Mouse (Mus musculus): ENCODE results near the gene Vmn2r19. TPM values are rescaled to one million over a fixed set of nuclear protein-coding genes. Genes with fewer than 3 reads are reported as not detected.

Vmn2r19 gene
- polyA plus RNA-seq, 1 experiment from 2014 or later, result not detected

- no peak overlapping the region for H3K4me2 ChIP-seq (ENCODE audit: low read depth, low read length)
- 78% methylated on average over 1 of the region's 1 CpGs for whole genome bisulfite sequencing
Observed at GRCm38 (mm10) chr6:123346141-123346540, 38.0 kb downstream of the Vmn2r19 start.

More at GRCm38 (mm10) chr6:123346141-123346540, 38.0 kb downstream of the Vmn2r19 start:
- H3K9ac ChIP-seq (ENCODE audit: low read length), result no peak overlapping the region
- H3K27me3 ChIP-seq (ENCODE audit: control insufficient read depth, insufficient read depth, low read depth, low read length), result no peaks in the 10 kb centered on the region
- H3K4me3 ChIP-seq (ENCODE audit: low read length), result no peak overlapping the region
- no peaks in the 10 kb centered on the region for H3K36me3 ChIP-seq (ENCODE audit: control insufficient read depth, insufficient read depth, low read length)
- no peak for ATAC-seq (ENCODE audit: low read depth)
- no peak overlapping the region for H3K27ac ChIP-seq (ENCODE audit: low read length)
- H3K9me3 ChIP-seq (ENCODE audit: control insufficient read depth, low read length), result no peaks in the 10 kb centered on the region
- H3K4me1 ChIP-seq (replicated peaks; ENCODE audit: control insufficient read depth, insufficient read depth, low read length), result no peaks in the 10 kb centered on the region

Other genes starting within 250 kb of the Vmn2r19 start
- 3.3 TPM in 2 replicates for gene Clec4a2, start 201.9 kb upstream of the Vmn2r19 start, polyA plus RNA-seq (2015; fragmentation: Nextera tagmentation; extraction: Ambion mirVana)
- gene Clec4b2, start 135.4 kb upstream of the Vmn2r19 start, polyA plus RNA-seq (2015; fragmentation: Nextera tagmentation; extraction: Ambion mirVana), result not detected in 2 replicates
- gene Clec4n, start 78.5 kb upstream of the Vmn2r19 start, polyA plus RNA-seq (2015; fragmentation: Nextera tagmentation; extraction: Ambion mirVana), result 2.8 and 3.6 TPM in 2 replicates
- 0.36 and 0.39 TPM in 2 replicates for gene Clec4d, start 46.2 kb upstream of the Vmn2r19 start, polyA plus RNA-seq (2015; fragmentation: Nextera tagmentation; extraction: Ambion mirVana)
- gene Clec4e, start 18.5 kb upstream of the Vmn2r19 start, polyA plus RNA-seq (2015; fragmentation: Nextera tagmentation; extraction: Ambion mirVana), result 0.36 TPM in 1 of 2 replicates, not detected in the other
- not detected in 2 replicates for gene Vmn2r20, start 109.8 kb downstream of the Vmn2r19 start, polyA plus RNA-seq (2015; fragmentation: Nextera tagmentation; extraction: Ambion mirVana)
- not detected in 2 replicates for gene Vmn2r21, start 225.1 kb downstream of the Vmn2r19 start, polyA plus RNA-seq (2015; fragmentation: Nextera tagmentation; extraction: Ambion mirVana)

All from lung, embryonic 16.5 days (tissue).